Mouse (Mus musculus): Measurements from ENCODE around the gene Clcnkb. TPM values are rescaled to one million over a fixed set of nuclear protein-coding genes. Genes with fewer than 3 reads are reported as not detected.

Gene Clcnkb
- total and polyA plus RNA-seq, 3 experiments: 0.08 to 0.51 (median 0.24) TPM

GRCm38 (mm10) chr4:141425484-141426479 is 10.0 kb upstream of the Clcnkb start:
- TF ChIP-seq HCFC1 (IDR thresholded peaks at IDR 0.05; ENCODE audit: low read depth, low read length) (peak; percentile 24; the same call in 1 of the 2 replicates), ZKSCAN1 (IDR thresholded peaks at IDR 0.05; ENCODE audit: borderline replicate concordance, low read depth, low read length) (no peak), ETS1 (conservative IDR thresholded peaks at IDR 0.05; ENCODE audit: low read depth, low read length) (peak; percentile 92), MYC (IDR thresholded peaks at IDR 0.05; ENCODE audit: low read depth, low read length) (no peak), PAX5 (IDR thresholded peaks at IDR 0.05; ENCODE audit: low read length) (no peak), JUND (conservative IDR thresholded peaks at IDR 0.05; ENCODE audit: low read depth, low read length) (no peak), USF1 (IDR thresholded peaks at IDR 0.05; ENCODE audit: low read depth, low read length) (no peak), IRF4 (IDR thresholded peaks at IDR 0.05; ENCODE audit: low read depth, low read length) (peak; percentile 88), BHLHE40 (IDR thresholded peaks at IDR 0.05; ENCODE audit: low read depth, low read length) (peak; percentile 87), MAX (IDR thresholded peaks at IDR 0.05; ENCODE audit: low read length) (no peak), MAFK (IDR thresholded peaks at IDR 0.05; ENCODE audit: insufficient replicate concordance, low read length) (0 out of 2 replicates have a peak, but pooled peaks have one; percentile 27), EP300 (IDR thresholded peaks at IDR 0.05; ENCODE audit: low read length) (peak; percentile 90), POLR2A (IDR thresholded peaks at IDR 0.05; ENCODE audit: low read depth, low read length) (peak; percentile 48), UBTF (IDR thresholded peaks at IDR 0.05; ENCODE audit: low read depth, low read length) (0 out of 2 replicates have a peak, but pooled peaks have one; percentile 42), POLR2AphosphoS2 (IDR thresholded peaks at IDR 0.05; ENCODE audit: low read depth, low read length) (0 out of 2 replicates have a peak, but pooled peaks have one; percentile 62), CHD2 (IDR thresholded peaks at IDR 0.05; ENCODE audit: low read length) (peak; percentile 87), ZC3H11A (IDR thresholded peaks at IDR 0.05; ENCODE audit: low read depth, low read length) (no peak), RAD21 (IDR thresholded peaks at IDR 0.05; ENCODE audit: low read depth, low read length) (no peak), NELFE (IDR thresholded peaks at IDR 0.05; ENCODE audit: low read depth, low read length) (peak; percentile 59), MXI1 (IDR thresholded peaks at IDR 0.05; ENCODE audit: low read depth, low read length) (peak; percentile 52; the same call in 1 of the 2 replicates), RCOR1 (conservative IDR thresholded peaks at IDR 0.05; ENCODE audit: low read depth, low read length) (0 out of 2 replicates have a peak, but pooled peaks have one; percentile 72), TBP (conservative IDR thresholded peaks at IDR 0.05; ENCODE audit: low read depth, low read length) (peak; percentile 66), JUN (IDR thresholded peaks at IDR 0.05; ENCODE audit: insufficient read depth, low read depth, low read length) (peak; percentile 46; the same call in 1 of the 2 replicates), MEF2A (IDR thresholded peaks at IDR 0.05; ENCODE audit: borderline replicate concordance, low read depth, low read length) (peak; percentile 99), ELF1 (IDR thresholded peaks at IDR 0.05; ENCODE audit: low read depth, low read length) (no peak; the same call in 1 of the 2 replicates), ZMIZ1 (IDR thresholded peaks at IDR 0.05; ENCODE audit: low read depth, low read length) (peak; percentile 52; the same call in 1 of the 2 replicates), TCF12 (IDR thresholded peaks at IDR 0.05; ENCODE audit: low read depth, low read length) (peak; percentile 86), MAZ (IDR thresholded peaks at IDR 0.05; ENCODE audit: low read depth, low read length) (peak; percentile 97)
- DNase-seq (ENCODE audit: extremely low read depth): peak; percentile 89
- Histone ChIP-seq H3K4me1 (ENCODE audit: control insufficient read depth in 1 of 2, insufficient read depth in 2 of 2) (peaks cover 12 to 40% of the 10 kb centered on the region in 2 experiments), H3K9me3 (replicated peaks; ENCODE audit: low read length) (no peaks in the 10 kb centered on the region), H3K4me2 (ENCODE audit: insufficient read depth, low read depth, poor library complexity, severe bottlenecking) (peak overlapping the region; percentile 82), H3K9ac (ENCODE audit: insufficient read depth, low read depth) (peak overlapping the region; percentile 41), H3K36me3 (replicated peaks in 1 of 2; ENCODE audit: control insufficient read depth in 1 of 2, insufficient read depth in 1 of 2, low read length in 1 of 2) (no peaks in the 10 kb centered on the region), H3K27ac (ENCODE audit: insufficient read depth, low read depth) (peak overlapping the region; percentile 66; the same call in 1 of the 2 replicates), H3K79me2 (replicated peaks; ENCODE audit: control insufficient read depth, extremely low read depth, insufficient read depth, poor library complexity, severe bottlenecking) (no peaks in the 10 kb centered on the region), H3K4me3 (replicated peaks in 1 of 3; ENCODE audit: low read depth in 2 of 3, low read length in 2 of 3, poor library complexity in 1 of 3) (peak overlapping the region; percentile 50 to 63 (median 58)), H3K27me3 (replicated peaks) (peaks cover 1% of the 10 kb centered on the region)
- in situ Hi-C loops (cut with MboI; ENCODE audit: low pct_ligation_motif_present, low pct_unique_long_range_greater_than_20kb, low sequenced_read_pairs) (no loop called here), dilution Hi-C loops (cut with MboI; ENCODE audit: extremely low pct_ligation_motif_present, extremely low pct_unique_long_range_greater_than_20kb, low sequenced_read_pairs) (no loop called here)

Data from CH12.LX (cell line).